Mouse (Mus musculus) kidney, postnatal 0 days (tissue): ENCODE measurements around the gene Osbpl6. TPM values are rescaled to one million over a fixed set of nuclear protein-coding genes. Genes with fewer than 3 reads are reported as not detected.
A peak's percentile ranks its signal among the peaks of the same experiment; 100 is the strongest.

ENCODE experiments used
- ATAC-seq: fragments of 200-750 bp; cut with Nextera tagmentation; replicated peaks from 2 replicates; pipeline ENCODE4 v1.8.0; 2017; ENCODE audit warnings: low read depth, moderate number of reproducible peaks, moderate TSS enrichment, moderate library complexity; ENCODE audit not compliant: low FRiP score
- DNase-seq: peaks from one replicate; pipeline ENCODE4 v3.0.0-alpha.2; 2016; ENCODE audit warnings: low spot score
- H3K27ac ChIP-seq: fragments of 300-500 bp; sonication (generic); 2 replicates; pipeline ENCODE4 v1.5.1; 2014; ENCODE audit warnings: mild to moderate bottlenecking
- H3K27me3 ChIP-seq: fragments of 300-500 bp; sonication (generic); 2 replicates; pipeline ENCODE4 v1.6.1; 2014; ENCODE audit warnings: low read length, mixed read lengths; ENCODE audit not compliant: insufficient read depth
- H3K36me3 ChIP-seq: fragments of 300-500 bp; sonication (generic); 2 replicates; pipeline ENCODE4 v1.6.1; 2014; ENCODE audit warnings: low read length, mixed read lengths; ENCODE audit not compliant: insufficient read depth
- H3K4me1 ChIP-seq: fragments of 300-500 bp; sonication (generic); replicated peaks from 2 replicates; pipeline ENCODE4 v1.6.1; 2014; ENCODE audit warnings: antibody characterized with exemption, low read length, mixed read lengths; ENCODE audit not compliant: insufficient read depth
- H3K4me2 ChIP-seq: fragments of 300-500 bp; sonication (generic); 2 replicates; pipeline ENCODE4 v1.6.1; 2014; ENCODE audit warnings: mild to moderate bottlenecking, low read length, moderate library complexity, mixed read lengths
- H3K4me3 ChIP-seq: fragments of 300-500 bp; sonication (generic); replicated peaks from 2 replicates; pipeline ENCODE4 v1.5.1; 2014; ENCODE audit warnings: low read depth, low read length
- H3K9ac ChIP-seq: fragments of 300-500 bp; sonication (generic); 2 replicates; pipeline ENCODE4 v1.6.1; 2014; ENCODE audit warnings: low read depth, low read length
- H3K9me3 ChIP-seq: fragments of 300-500 bp; sonication (generic); replicated peaks from 2 replicates; pipeline ENCODE4 v1.6.1; 2016; ENCODE audit warnings: low read length, inconsistent platforms, mixed read lengths
- CTCF ChIP-seq: IDR thresholded peaks from 2 replicates; pipeline ENCODE4 v1.5.1; 2016; ENCODE audit warnings: antibody characterized with exemption, low read depth, mild to moderate bottlenecking, moderate library complexity
- WGBS: fragments of 180-500 bp; shearing (Covaris S2); extraction: QIAGEN DNeasy Blood & Tissue Kit; methylation state at CpG from one replicate; pipeline ENCODE4 v1.1.7; 2014; 5-methylcytosine and 5-hydroxymethylcytosine counted together
- polyA plus RNA-seq: library from polyadenylated mRNA; unstranded; fragments of >200 nt; fragmentation: Nextera tagmentation; extraction: Ambion mirVana; gene quantifications from 2 replicates; pipeline ENCODE4 v1.2.1, GENCODE M21; 2015

Osbpl6 gene
- polyA plus RNA-seq, 1 experiment from 2014 or later: 19.4 TPM

DNA sequence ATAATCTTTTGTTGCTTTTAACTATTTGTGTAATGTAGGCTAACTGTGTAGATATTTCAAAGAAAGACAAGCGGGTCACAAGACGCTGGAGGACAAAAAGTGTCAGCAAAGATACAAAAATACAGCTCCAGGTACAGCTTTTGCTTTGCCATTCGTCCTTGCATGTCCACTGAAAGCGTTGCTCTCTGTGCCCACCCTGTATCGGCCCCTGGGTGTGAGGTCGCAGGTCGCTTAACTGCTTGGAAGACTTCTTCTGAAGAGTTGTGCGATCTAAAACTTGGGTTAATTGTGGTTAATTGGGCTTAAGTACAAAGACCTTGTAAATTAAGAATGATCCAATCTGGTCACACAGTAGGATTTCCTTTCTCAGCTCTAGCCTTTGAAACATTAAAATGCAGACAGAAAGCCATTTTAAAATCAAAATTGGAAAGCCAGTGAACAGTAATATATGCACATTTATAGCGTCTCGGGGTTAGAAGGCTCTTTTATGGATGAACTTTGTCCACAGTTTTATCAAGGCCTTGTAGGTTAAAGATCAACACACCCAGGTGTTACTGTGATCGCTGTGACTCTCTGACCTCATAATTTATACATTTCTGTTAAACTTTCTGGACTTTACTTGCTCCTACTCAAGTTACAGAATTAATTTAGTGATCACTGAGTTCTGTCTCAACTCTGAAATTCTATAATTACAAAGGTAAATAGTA lies 149.7 kb downstream of the Osbpl6 start:
- Histone ChIP-seq H3K9me3 (no peaks in the 10 kb centered on the region), H3K27me3 (no peaks in the 10 kb centered on the region), H3K27ac (no peak overlapping the region), H3K4me2 (no peak overlapping the region), H3K36me3 (no peaks in the 10 kb centered on the region), H3K9ac (no peak overlapping the region), H3K4me1 (no peaks in the 10 kb centered on the region; the same call in 1 of the 2 replicates), H3K4me3 (no peak overlapping the region)
- DNase-seq: no peak
- no peak for ATAC-seq
- no peak for TF ChIP-seq CTCF
- WGBS: 53% methylated on average over 11 of the region's 11 CpGs

DNA sequence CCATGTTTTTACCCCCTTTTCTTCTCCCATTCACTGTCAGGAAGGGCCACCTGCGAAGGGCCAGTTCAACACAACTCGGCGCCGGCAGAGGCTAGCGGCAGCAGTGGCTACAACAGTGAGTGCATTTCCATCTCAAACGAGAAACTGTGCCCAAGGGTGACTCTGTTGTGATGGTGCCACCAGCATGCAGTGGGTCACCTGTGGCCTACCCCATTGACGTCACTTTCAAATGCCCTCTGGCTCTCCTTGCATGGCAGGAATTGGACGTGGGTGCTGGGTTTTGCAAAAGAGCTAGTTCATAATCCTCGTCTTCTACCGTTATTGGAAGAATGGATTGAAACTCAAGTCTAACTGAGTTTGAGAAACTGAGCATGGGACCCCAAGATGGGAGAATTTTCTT lies 153.8 kb downstream of the Osbpl6 start:
- H3K4me2 ChIP-seq: no peak overlapping the region
- H3K9me3 ChIP-seq: no peaks in the 10 kb centered on the region
- H3K4me1 ChIP-seq: peaks cover 7% of the 10 kb centered on the region; the same call in 1 of the 2 replicates
- DNase-seq (no peak), ATAC-seq (no peak)
- H3K9ac ChIP-seq: no peak overlapping the region
- TF ChIP-seq CTCF: no peak
- no peak overlapping the region for H3K4me3 ChIP-seq
- WGBS: 87% methylated on average over 10 of the region's 10 CpGs
- H3K27me3 ChIP-seq: no peaks in the 10 kb centered on the region
- no peaks in the 10 kb centered on the region for H3K36me3 ChIP-seq
- no peak overlapping the region for H3K27ac ChIP-seq

DNA sequence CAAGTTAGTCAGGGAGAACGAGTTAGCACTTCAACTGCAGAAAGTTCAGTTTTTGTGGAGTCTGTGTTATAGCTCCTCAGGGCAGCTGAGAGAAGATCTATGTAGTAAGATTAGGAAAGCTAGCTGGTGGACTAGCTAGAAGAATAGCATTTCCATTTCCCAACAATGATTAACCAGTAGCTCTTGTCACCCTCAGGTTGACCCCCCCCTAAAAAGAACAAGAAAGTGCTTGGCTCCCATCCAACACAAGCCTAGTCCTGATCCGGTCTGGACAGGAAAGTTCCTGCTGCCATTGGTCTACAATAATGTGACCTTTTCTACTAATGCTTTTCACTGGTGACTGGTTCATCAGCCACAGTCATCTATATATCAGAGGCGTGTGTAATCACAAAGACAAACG lies 157.6 kb downstream of the Osbpl6 start:
- ATAC-seq (peak; percentile 89), DNase-seq (peak; percentile 71)
- 35% methylated on average over 4 of the region's 4 CpGs for WGBS
- Histone ChIP-seq H3K9me3 (no peaks in the 10 kb centered on the region), H3K27me3 (no peaks in the 10 kb centered on the region), H3K36me3 (no peaks in the 10 kb centered on the region), H3K27ac (peak overlapping the region; percentile 64; the same call in 1 of the 2 replicates), H3K9ac (no peak overlapping the region), H3K4me1 (peaks cover 7% of the 10 kb centered on the region; the same call in 1 of the 2 replicates), H3K4me3 (no peak overlapping the region), H3K4me2 (no peak overlapping the region)
- TF ChIP-seq CTCF: no peak

DNA sequence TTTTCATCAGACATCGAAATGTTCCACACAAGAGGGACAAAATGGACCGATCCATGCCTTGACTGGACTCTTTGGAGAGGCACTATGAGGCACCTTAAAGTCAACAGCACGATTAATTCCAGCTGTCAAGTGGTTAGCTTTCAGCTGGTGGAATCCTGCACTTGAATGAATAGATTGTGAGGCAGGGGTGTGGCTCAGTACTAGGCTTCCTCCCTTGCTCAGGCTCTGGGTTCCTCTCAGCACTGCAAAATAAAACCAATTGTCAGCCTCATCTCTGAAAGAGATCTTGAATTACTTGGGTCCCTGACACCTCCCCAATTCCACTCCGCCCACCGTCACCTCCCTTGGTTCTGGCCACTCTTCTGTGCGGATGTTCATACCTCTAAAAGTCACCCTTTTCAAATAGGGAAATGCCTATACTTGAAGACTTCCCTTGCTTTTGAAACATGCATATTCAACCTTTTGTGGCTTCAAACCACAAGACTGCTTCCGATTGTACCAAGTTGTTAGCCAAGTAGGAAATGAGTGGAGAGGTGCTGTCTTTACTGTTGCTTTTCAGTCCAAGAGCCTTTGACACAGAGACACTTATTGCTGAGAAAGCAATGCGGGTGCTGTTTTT lies 160.7 kb downstream of the Osbpl6 start:
- Histone ChIP-seq H3K27ac (no peak overlapping the region), H3K4me1 (peaks cover 9% of the 10 kb centered on the region; the same call in 1 of the 2 replicates), H3K27me3 (no peaks in the 10 kb centered on the region), H3K4me2 (no peak overlapping the region), H3K9ac (no peak overlapping the region), H3K9me3 (no peaks in the 10 kb centered on the region), H3K4me3 (no peak overlapping the region), H3K36me3 (no peaks in the 10 kb centered on the region)
- DNase-seq: no peak
- 61% methylated on average over 8 of the region's 8 CpGs for whole genome bisulfite sequencing
- ATAC-seq: no peak
- no peak for TF ChIP-seq CTCF

DNA sequence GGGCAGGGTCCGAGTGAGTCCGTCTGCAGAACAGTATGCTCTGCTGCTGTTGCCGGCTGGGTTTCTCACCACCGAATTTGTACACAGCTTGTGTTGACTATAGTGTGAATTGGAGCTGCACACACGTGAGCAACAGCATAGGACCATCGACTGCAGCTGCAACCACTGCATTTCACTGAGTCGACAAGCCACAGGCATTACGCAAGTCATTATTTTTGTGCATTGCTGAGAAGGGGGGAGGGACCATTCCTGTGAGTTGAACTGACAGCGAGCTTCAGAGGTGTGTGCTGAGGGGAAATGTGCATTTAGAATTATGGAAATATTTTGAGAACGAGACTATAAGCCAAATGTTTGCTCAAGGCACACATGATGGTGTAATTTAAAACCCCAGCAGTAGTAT lies 165.2 kb downstream of the Osbpl6 start:
- H3K36me3 ChIP-seq: no peaks in the 10 kb centered on the region
- DNase-seq: peak; percentile 6
- no peak for ATAC-seq
- H3K9me3 ChIP-seq: no peaks in the 10 kb centered on the region
- H3K4me3 ChIP-seq: no peak overlapping the region
- no peak for TF ChIP-seq CTCF
- no peak overlapping the region for H3K27ac ChIP-seq
- 44% methylated on average over 10 of the region's 10 CpGs for WGBS
- H3K4me2 ChIP-seq: peak overlapping the region; percentile 33
- 0 out of 2 replicates have a peak, but pooled peaks cover 2% of the 10 kb centered on the region for H3K4me1 ChIP-seq
- no peaks in the 10 kb centered on the region for H3K27me3 ChIP-seq
- no peak overlapping the region for H3K9ac ChIP-seq

DNA sequence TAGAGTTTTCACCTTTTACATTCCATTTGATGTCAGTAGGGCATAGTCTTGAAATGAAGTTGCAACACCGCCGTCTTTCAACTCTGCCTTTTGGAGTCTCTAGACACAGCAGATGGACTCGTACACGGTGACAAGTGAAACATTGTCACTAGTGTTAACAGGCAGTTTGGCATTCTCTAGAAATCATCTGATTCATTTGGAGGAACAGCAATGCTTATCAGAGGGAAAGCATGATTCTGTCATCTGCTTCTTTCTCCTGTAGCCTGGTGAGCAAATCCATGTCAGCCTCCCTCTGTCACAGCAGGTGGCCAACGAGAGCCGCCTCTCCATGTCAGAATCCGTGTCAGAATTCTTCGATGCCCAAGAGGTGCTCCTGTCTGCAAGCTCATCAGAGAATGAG lies 172.6 kb downstream of the Osbpl6 start:
- ATAC-seq (no peak), DNase-seq (no peak)
- Histone ChIP-seq H3K4me3 (no peak overlapping the region), H3K9ac (no peak overlapping the region), H3K4me1 (no peaks in the 10 kb centered on the region), H3K36me3 (no peaks in the 10 kb centered on the region), H3K9me3 (no peaks in the 10 kb centered on the region), H3K27ac (no peak overlapping the region), H3K4me2 (no peak overlapping the region), H3K27me3 (no peaks in the 10 kb centered on the region)
- no peak for TF ChIP-seq CTCF
- WGBS: 89% methylated on average over 8 of the region's 8 CpGs
